Mouse (Mus musculus): ENCODE data around the gene Dgat2. TPM values are rescaled to one million over a fixed set of nuclear protein-coding genes. Genes with fewer than 3 reads are reported as not detected.

Dgat2 gene
- 10 to 100 TPM; 34.5 to 55.3 TPM for total RNA-seq (2021)
- long read RNA-seq, experiment 1, transcript Dgat2-201 (8 exons, 2,262 nt): major isoform, 75 of 107 reads
- long read RNA-seq, experiment 1, partial matches to known transcripts: 28 of 107 reads
- long read RNA-seq, experiment 1, other reads (novel, unspliced or antisense): 4 of 107 reads
- long read RNA-seq, experiment 2, transcript Dgat2-201 (8 exons, 2,262 nt): major isoform, 55 of 99 reads
- long read RNA-seq, experiment 2, partial matches to known transcripts: 31 of 99 reads
- long read RNA-seq, experiment 2, other reads (novel, unspliced or antisense): 13 of 99 reads

GRCm38 (mm10) chr7:99182432-99183172 lies at the start of gene Dgat2:
TSS of gene Dgat2 (minus strand) at chr7:99182719.
- DNase-seq (ENCODE audit: low spot score in 2 of 2): peak; percentile 84 to 87

- no peak for DNase-seq (ENCODE audit: low spot score in 2 of 2)
These were observed 47.7 kb upstream of the Dgat2 start for GRCm38 (mm10) chr7:99230061-99230747.

GRCm38 (mm10) chr7:99229411-99229810 lies 46.9 kb upstream of the Dgat2 start:
- DNase-seq (ENCODE audit: low spot score in 2 of 2): no peak

- DNase-seq (ENCODE audit: low spot score in 2 of 2): no peak
These were observed 46.3 kb upstream of the Dgat2 start for GRCm38 (mm10) chr7:99228825-99229224.

- DNase-seq (ENCODE audit: low spot score in 2 of 2): no peak
These were observed 44.7 kb upstream of the Dgat2 start for GRCm38 (mm10) chr7:99227267-99227666.

GRCm38 (mm10) chr7:99226662-99227061 lies 44.1 kb upstream of the Dgat2 start:
- DNase-seq (ENCODE audit: low spot score in 2 of 2): no peak

- no peak for DNase-seq (ENCODE audit: low spot score in 2 of 2)
These were observed 42.9 kb upstream of the Dgat2 start for GRCm38 (mm10) chr7:99225421-99225820.

GRCm38 (mm10) chr7:99224648-99225190 lies 42.2 kb upstream of the Dgat2 start:
- no peak for DNase-seq (ENCODE audit: low spot score in 2 of 2)

- DNase-seq (ENCODE audit: low spot score in 2 of 2): no peak
These were observed 41.7 kb upstream of the Dgat2 start for GRCm38 (mm10) chr7:99224225-99224624.

GRCm38 (mm10) chr7:99217338-99218074 lies 35.0 kb upstream of the Dgat2 start:
- DNase-seq (ENCODE audit: low spot score in 2 of 2): no peak

GRCm38 (mm10) chr7:99215347-99215855 lies 32.9 kb upstream of the Dgat2 start:
- no peak for DNase-seq (ENCODE audit: low spot score in 2 of 2)

GRCm38 (mm10) chr7:99214621-99215185 lies 32.2 kb upstream of the Dgat2 start:
- DNase-seq (ENCODE audit: low spot score in 2 of 2): no peak

GRCm38 (mm10) chr7:99213686-99214085 lies 31.2 kb upstream of the Dgat2 start:
- DNase-seq (ENCODE audit: low spot score in 2 of 2): no peak

GRCm38 (mm10) chr7:99213056-99213455 lies 30.5 kb upstream of the Dgat2 start:
- no peak for DNase-seq (ENCODE audit: low spot score in 2 of 2)

- DNase-seq (ENCODE audit: low spot score in 2 of 2): no peak
These were observed 26.2 kb upstream of the Dgat2 start for GRCm38 (mm10) chr7:99208704-99209103.

GRCm38 (mm10) chr7:99206364-99206763 lies 23.8 kb upstream of the Dgat2 start:
- DNase-seq (ENCODE audit: low spot score in 2 of 2): no peak

- DNase-seq (ENCODE audit: low spot score in 2 of 2): no peak
These were observed 19.6 kb upstream of the Dgat2 start for GRCm38 (mm10) chr7:99202163-99202562.

- DNase-seq (ENCODE audit: low spot score in 2 of 2): no peak
These were observed 17.8 kb upstream of the Dgat2 start for GRCm38 (mm10) chr7:99200290-99200689.

GRCm38 (mm10) chr7:99199451-99200175 lies 17.1 kb upstream of the Dgat2 start:
- DNase-seq (ENCODE audit: low spot score in 2 of 2): no peak

GRCm38 (mm10) chr7:99198811-99199210 lies 16.3 kb upstream of the Dgat2 start:
- DNase-seq (ENCODE audit: low spot score in 2 of 2): no peak

All from adrenal gland, postnatal 4 days (tissue).